Mouse (Mus musculus) midbrain, embryonic 16.5 days (tissue): ENCODE results near the gene Med26. TPM values are rescaled to one million over a fixed set of nuclear protein-coding genes. Genes with fewer than 3 reads are reported as not detected.

Experiments
- ATAC-seq: fragments of 200-750 bp; cut with Nextera tagmentation; 2 replicates; pipeline ENCODE4 v1.8.0; 2017; ENCODE audit warnings: moderate TSS enrichment
- H3K27ac ChIP-seq: fragments of 300-500 bp; sonication (generic); 2 replicates; pipeline ENCODE4 v1.5.1; 2014; ENCODE audit warnings: mild to moderate bottlenecking, low read length, mixed read lengths
- H3K27me3 ChIP-seq: fragments of 300-500 bp; sonication (generic); 2 replicates; pipeline ENCODE4 v1.6.1; 2014; ENCODE audit warnings: low read depth, low read length, mixed read lengths; ENCODE audit not compliant: control insufficient read depth, insufficient read depth
- H3K36me3 ChIP-seq: fragments of 300-500 bp; sonication (generic); 2 replicates; pipeline ENCODE4 v1.6.1; 2014; ENCODE audit warnings: mild to moderate bottlenecking, low read length, moderate library complexity, mixed read lengths; ENCODE audit not compliant: control insufficient read depth, insufficient read depth
- H3K4me1 ChIP-seq: fragments of 300-500 bp; sonication (generic); 2 replicates; pipeline ENCODE4 v1.6.1; 2014; ENCODE audit warnings: mild to moderate bottlenecking, low read length, mixed read lengths; ENCODE audit not compliant: control insufficient read depth, insufficient read depth
- H3K4me2 ChIP-seq: fragments of 300-500 bp; sonication (generic); 2 replicates; pipeline ENCODE4 v1.6.1; 2014; ENCODE audit warnings: mild to moderate bottlenecking, low read length, mixed read lengths
- H3K4me3 ChIP-seq: fragments of 300-500 bp; sonication (generic); 2 replicates; pipeline ENCODE4 v1.5.1; 2014; ENCODE audit warnings: low read depth, mild to moderate bottlenecking, low read length, moderate library complexity, mixed read lengths
- H3K9ac ChIP-seq: fragments of 300-500 bp; sonication (generic); 2 replicates; pipeline ENCODE4 v1.6.1; 2014; ENCODE audit warnings: low read depth, low read length, mixed read lengths
- H3K9me3 ChIP-seq: fragments of 300-500 bp; sonication (generic); replicated peaks from 2 replicates; pipeline ENCODE4 v1.6.1; 2014; ENCODE audit warnings: mild to moderate bottlenecking, low read length, mixed read lengths; ENCODE audit not compliant: control insufficient read depth, poor library complexity, severe bottlenecking
- WGBS: fragments of 180-500 bp; shearing (Covaris S2); extraction: QIAGEN DNeasy Blood & Tissue Kit; methylation state at CpG from one replicate; pipeline ENCODE4 v1.1.7; 2014; 5-methylcytosine and 5-hydroxymethylcytosine counted together
- polyA plus RNA-seq: library from polyadenylated mRNA; unstranded; fragments of >200 nt; fragmentation: Nextera tagmentation; extraction: Ambion mirVana; gene quantifications from 2 replicates; pipeline ENCODE4 v1.2.1, GENCODE M21; 2015

The Med26 gene
- polyA plus RNA-seq, 1 experiment from 2014 or later: 16.7 TPM

DNA sequence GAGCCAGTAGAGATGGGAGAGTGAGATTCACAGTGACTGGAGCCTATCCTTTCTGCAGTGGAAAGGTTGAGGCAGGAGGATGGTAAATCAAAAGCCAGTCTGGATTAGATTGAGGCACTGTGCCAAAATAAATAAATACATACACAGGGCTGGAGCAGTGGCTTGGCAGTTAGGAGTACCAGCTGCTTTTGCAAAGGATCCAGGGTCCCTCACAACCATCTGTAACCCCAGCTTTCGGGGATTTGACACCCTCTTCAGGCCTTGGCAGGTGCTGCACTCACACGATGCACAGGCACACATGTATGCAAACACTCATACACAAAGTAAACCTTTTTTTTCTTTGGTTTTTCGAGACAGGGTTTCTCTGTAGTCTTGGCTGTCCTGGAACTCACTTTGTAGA is 29.2 kb upstream of the Med26 start:
- no peak for ATAC-seq
- Histone ChIP-seq H3K4me1 (peaks cover 14% of the 10 kb centered on the region), H3K4me3 (no peak overlapping the region), H3K27ac (no peak overlapping the region), H3K9me3 (no peaks in the 10 kb centered on the region), H3K9ac (no peak overlapping the region), H3K27me3 (no peaks in the 10 kb centered on the region), H3K4me2 (no peak overlapping the region), H3K36me3 (peaks cover 3% of the 10 kb centered on the region; the same call in 1 of the 2 replicates)
- WGBS: 85% methylated on average over 3 of the region's 3 CpGs

DNA sequence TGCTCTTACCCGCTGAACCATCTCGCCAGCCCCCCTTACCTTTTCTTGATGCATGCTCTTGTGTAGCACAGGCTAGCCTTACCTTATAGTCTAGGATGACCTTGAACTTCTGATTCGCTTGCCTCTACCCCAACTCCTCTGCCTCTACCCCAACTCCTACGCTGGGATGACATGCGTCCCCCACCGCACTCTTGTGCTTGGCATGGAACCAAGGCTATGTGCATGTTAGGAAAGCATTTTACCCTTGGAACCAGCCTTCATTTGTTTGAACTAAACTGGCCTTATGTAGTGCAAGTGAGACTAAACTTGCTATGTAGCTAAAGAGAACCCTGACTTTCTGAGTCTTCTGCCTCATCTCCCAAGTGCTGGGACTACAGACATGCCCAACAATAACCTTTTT is 27.8 kb upstream of the Med26 start:
- H3K9me3 ChIP-seq: no peaks in the 10 kb centered on the region
- no peak overlapping the region for H3K4me3 ChIP-seq
- H3K9ac ChIP-seq: no peak overlapping the region
- H3K4me1 ChIP-seq: peaks cover 14% of the 10 kb centered on the region
- H3K27me3 ChIP-seq: no peaks in the 10 kb centered on the region
- ATAC-seq: no peak
- H3K36me3 ChIP-seq: no peaks in the 10 kb centered on the region
- 98% methylated on average over 6 of the region's 6 CpGs for WGBS
- no peak overlapping the region for H3K4me2 ChIP-seq
- H3K27ac ChIP-seq: no peak overlapping the region

DNA sequence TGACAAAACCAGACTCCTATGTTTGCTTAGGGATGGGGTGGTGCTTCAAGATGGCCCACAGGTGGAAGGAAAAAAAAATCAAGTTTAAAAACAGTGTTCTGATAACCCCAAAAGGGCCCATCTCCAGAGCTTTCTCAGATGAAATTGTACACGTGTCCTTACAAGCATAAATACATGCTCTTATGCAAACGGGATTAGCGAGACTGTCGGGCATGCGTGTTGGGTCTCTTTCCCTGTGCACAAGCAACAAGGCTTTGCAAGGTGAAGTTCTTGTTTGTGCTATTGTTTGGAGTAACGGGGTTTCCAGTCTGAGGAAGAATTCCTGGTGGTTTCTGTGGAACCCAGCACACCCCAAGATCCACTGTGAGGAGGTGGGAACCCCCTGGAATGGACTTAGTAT is 25.4 kb upstream of the Med26 start:
- Histone ChIP-seq H3K4me1 (peaks cover 24% of the 10 kb centered on the region), H3K9me3 (no peaks in the 10 kb centered on the region), H3K9ac (no peak overlapping the region), H3K27ac (no peak overlapping the region), H3K36me3 (peaks cover 1% of the 10 kb centered on the region; the same call in 1 of the 2 replicates), H3K4me3 (no peak overlapping the region), H3K27me3 (no peaks in the 10 kb centered on the region), H3K4me2 (peak overlapping the region; percentile 97; the same call in 1 of the 2 replicates)
- WGBS: 60% methylated on average over 6 of the region's 6 CpGs
- ATAC-seq: no peak

DNA sequence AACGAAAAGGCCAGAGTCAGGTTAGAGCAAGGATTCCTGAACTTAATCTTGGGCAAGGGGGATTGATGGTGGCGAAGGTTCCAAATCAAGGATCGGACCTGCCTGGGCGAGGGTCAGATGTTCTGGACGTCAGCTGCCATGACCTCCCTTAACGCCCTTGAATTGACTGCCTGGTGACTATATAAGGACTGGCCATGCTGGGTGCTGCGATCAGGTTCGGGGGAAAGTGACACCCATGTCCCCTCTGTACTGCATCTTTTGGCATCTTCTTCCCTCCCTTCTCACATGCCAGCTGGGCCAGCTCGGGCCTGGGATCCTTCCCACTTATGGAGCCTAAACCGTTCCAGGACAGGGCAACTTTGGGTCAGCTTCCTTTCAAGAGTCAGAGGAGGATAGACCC is 24.4 kb upstream of the Med26 start:
- peaks cover 24% of the 10 kb centered on the region for H3K4me1 ChIP-seq
- peak overlapping the region; percentile 97 for H3K4me2 ChIP-seq
- peak overlapping the region; percentile 84; the same call in 1 of the 2 replicates for H3K27ac ChIP-seq
- H3K9me3 ChIP-seq: no peaks in the 10 kb centered on the region
- no peak for ATAC-seq
- H3K9ac ChIP-seq: peak overlapping the region; percentile 84
- H3K4me3 ChIP-seq: peak overlapping the region; percentile 50
- H3K27me3 ChIP-seq: no peaks in the 10 kb centered on the region
- peaks cover 9% of the 10 kb centered on the region; the same call in 1 of the 2 replicates for H3K36me3 ChIP-seq
- WGBS: 6% methylated on average over 10 of the region's 10 CpGs

DNA sequence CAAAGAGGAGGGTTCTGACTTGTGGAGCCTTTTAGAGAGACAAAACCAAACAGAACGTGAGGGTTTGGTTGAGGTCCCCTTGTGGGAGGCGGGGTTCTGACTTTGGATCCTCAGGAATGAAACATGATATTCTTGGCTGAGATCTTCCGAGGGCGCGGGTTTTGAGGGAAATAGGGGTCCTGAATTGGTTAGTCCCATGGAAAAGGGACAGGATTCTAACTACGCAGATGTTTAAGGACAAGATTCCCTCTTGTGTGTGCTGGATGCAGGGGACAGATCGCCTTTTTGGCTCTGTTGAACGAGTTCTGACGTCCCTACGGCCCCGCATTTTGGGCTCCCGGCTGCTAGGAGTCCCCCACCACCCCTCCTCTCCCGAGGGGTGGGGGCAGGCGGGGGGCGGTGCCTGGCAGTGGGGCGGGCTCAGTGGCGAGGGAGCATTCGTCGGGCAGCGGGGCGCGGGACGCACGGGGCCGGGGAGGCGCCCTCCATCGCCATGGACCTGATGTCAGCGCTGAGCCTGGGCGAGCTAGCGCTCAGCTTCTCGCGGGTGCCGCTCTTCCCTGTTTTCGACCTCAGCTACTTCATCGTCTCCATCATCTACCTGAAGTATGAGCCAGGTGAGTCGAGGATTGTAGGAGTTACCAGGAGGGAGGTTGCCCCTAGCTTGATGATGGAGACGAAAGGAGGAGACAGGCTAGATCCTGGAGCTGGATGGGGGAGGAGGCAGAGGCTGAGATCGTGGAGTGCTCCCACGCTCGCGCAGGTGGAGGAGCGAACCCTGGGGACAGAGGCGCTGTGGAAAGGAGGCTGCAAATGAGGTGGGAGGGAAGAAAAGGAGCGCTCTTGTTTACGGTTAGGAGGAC is 23.8 kb upstream of the Med26 start, which contains the start of gene Tmem38a:
TSS of gene Tmem38a (plus strand) at position 445 of the 863 bp plus-strand sequence.
- Histone ChIP-seq H3K4me3 (peak within 1 kb of the TSS; percentile 50), H3K27me3 (no peaks in the 10 kb centered on the region), H3K9ac (peak within 1 kb of the TSS; percentile 84), H3K36me3 (peaks cover 14% of the 10 kb centered on the region), H3K4me2 (peak within 1 kb of the TSS; percentile 97), H3K9me3 (no peaks in the 10 kb centered on the region), H3K4me1 (peaks cover 24% of the 10 kb centered on the region), H3K27ac (peak within 1 kb of the TSS; percentile 85)
- peak; percentile 37 for ATAC-seq
- under 1% methylated on average over 45 of the region's 45 CpGs for WGBS

DNA sequence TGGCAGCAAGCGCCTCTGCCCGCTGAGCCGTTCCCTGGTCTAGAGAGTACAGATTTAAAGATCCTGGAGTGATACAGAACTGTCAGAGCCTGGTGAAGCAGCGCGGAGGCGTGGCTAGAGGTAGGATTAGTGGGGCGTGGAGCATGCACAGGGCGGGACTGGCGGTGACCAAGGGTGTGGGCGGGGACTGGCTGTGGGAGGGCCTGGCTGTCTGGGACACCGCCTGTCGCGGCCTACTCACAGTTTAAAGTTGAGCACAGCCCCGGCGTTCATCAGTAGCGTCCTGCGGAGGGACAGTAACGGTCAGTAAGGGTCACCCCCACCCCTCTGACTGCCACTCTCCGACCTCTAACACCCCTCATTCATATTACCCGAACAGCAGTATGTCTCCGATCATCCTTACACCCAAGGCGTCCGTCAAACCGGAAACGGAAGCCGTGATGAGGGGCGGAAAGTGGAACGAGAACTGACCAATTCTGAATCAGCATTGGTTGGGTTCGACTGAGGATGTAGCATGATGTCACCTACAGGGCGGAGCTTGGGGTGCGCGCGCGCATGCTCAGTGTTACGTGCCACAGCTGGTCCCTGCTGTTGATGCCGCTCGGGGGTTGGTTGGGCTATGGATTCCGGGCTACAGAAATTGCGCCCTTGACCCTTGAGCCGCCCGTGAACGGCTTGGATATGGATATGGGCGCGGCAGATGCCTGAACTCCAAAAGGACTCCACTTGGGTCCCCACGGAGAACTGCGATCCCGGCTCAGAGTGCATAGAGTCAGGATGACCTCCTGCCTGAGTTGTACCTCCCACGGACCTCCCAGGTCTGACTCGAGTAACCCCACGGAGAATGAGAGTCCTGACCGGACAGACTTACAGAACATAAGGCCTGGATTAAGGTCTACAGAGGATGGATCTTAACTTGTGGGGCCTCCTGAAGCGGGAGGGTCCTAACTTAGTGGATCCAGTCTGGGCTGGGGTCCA is 22.9 kb upstream of the Med26 start, which contains the start of gene Smim7:
TSS of gene Smim7 (minus strand) at position 456 of the 978 bp plus-strand sequence.
- H3K9ac ChIP-seq: peak within 1 kb of the TSS; percentile 84
- H3K4me1 ChIP-seq: peaks cover 24% of the 10 kb centered on the region
- peaks cover 21% of the 10 kb centered on the region for H3K36me3 ChIP-seq
- peak within 1 kb of the TSS; percentile 97 for H3K4me2 ChIP-seq
- ATAC-seq: peak; percentile 96
- no peaks in the 10 kb centered on the region for H3K9me3 ChIP-seq
- H3K27ac ChIP-seq: peak within 1 kb of the TSS; percentile 85
- under 1% methylated on average over 52 of the region's 52 CpGs for WGBS
- no peaks in the 10 kb centered on the region for H3K27me3 ChIP-seq
- peak within 1 kb of the TSS; percentile 50 for H3K4me3 ChIP-seq

DNA sequence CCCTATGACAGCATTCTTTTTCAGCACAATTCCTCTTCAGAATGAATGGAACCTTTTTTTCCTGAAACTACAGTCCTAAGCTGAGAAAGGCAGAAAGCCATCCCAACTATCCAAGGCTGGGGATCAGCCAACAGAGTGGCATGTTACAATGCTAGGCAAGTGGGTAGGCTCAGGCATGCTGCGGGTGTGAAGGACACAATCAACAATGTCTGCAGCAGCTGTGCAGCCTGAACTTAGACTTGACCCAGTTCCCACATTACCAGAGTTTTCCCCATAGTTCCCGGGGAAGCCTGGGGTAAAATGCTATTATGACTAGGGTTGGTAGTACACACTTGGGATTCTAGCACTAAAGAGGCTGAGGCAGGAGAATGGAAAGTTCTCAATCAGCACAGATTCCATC is 17.9 kb upstream of the Med26 start:
- Histone ChIP-seq H3K9me3 (no peaks in the 10 kb centered on the region), H3K4me2 (no peak overlapping the region), H3K4me3 (no peak overlapping the region), H3K9ac (no peak overlapping the region), H3K27ac (no peak overlapping the region), H3K4me1 (peaks cover 10% of the 10 kb centered on the region), H3K36me3 (peaks cover 30% of the 10 kb centered on the region), H3K27me3 (no peaks in the 10 kb centered on the region)
- no peak for ATAC-seq
- 96% methylated on average over 2 of the region's 2 CpGs for WGBS

DNA sequence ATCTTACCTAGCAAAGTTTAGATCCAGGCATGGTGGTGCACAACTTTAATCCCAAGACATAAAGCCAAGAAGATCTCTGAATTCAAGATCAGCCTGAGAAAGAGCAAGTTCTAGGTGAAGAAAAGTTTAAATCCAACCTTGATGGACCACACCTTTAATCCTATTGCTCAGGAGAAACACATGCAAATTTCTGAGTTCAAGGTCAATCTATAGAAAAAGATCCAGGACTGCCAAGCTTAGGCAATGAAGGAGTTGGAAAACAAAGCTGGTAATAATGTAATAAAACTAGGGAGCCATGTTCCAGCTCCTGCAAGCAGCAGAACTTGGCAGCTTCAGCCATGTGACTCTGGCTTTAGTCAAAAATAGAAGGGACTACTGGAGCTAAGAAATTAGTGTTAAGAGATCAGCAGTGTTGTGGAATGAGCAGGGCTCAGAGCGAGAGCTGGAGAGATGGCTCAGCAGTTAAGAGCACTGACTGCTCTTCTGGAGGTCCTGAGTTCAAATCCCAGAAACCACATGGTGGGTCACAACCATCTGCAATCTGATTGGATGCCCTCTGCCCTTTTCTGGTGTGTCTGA is 13.1 kb upstream of the Med26 start:
- peaks cover 21% of the 10 kb centered on the region for H3K36me3 ChIP-seq

More for the DNA sequence above, 13.1 kb upstream of the Med26 start:
- Histone ChIP-seq H3K27me3 (no peaks in the 10 kb centered on the region), H3K9ac (no peak overlapping the region), H3K9me3 (no peaks in the 10 kb centered on the region), H3K4me2 (no peak overlapping the region), H3K4me1 (no peaks in the 10 kb centered on the region), H3K27ac (no peak overlapping the region), H3K4me3 (no peak overlapping the region)
- ATAC-seq: no peak
- WGBS: 77% methylated on average over 1 of the region's 1 CpGs
